Mouse (Mus musculus) left cerebral cortex, adult 8-10 months (tissue): ENCODE data around the gene Gpi1. TPM values are rescaled to one million over a fixed set of nuclear protein-coding genes. Genes with fewer than 3 reads are reported as not detected.
"Not testable (repeated sequence)": the region's sequence is repeated elsewhere in the genome, so short reads cannot be mapped to it uniquely, and the experiment has no call there.

ENCODE experiments used
- DNase-seq, 2 experiments: peaks; one replicate each; pipeline ENCODE4 v3.0.0; 2022; ENCODE audit warnings: low spot score in 2 of 2
- total RNA-seq, 4 experiments: library from RNA; stranded (reverse); gene quantifications; 2 replicates each; pipeline ENCODE4 v1.2.4; 2022

The Gpi1 gene
- total RNA-seq, 4 experiments from 2014 or later = 683 to 742 (median 696) TPM

GRCm38 (mm10) chr7:34229691-34230111, 435 bp downstream of the Gpi1 start:
- DNase-seq = peak; percentile 44 to 74

DNA sequence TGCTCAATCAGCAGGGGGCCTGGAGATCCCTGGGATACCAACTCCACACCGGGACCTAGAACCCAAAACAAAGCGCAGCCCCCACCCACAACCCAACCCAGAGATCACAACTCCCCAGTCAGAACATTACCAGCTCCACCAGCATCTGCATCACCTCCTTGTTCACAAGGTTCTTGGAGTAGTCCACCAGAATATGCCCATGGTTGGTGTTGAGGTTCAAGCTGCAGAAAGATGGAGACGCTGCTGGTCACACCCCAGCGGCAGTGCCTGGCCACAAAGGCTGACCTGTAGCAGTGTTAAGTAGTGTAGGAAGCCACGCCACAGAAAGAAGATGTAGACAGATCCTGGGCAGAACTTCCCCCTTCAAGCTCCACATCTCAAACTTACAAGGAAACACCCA, 983 bp downstream of the Gpi1 start:
- no peak for DNase-seq

- DNase-seq = no peak
Measured at GRCm38 (mm10) chr7:34228641-34229040, 1.5 kb downstream of the Gpi1 start.

DNA sequence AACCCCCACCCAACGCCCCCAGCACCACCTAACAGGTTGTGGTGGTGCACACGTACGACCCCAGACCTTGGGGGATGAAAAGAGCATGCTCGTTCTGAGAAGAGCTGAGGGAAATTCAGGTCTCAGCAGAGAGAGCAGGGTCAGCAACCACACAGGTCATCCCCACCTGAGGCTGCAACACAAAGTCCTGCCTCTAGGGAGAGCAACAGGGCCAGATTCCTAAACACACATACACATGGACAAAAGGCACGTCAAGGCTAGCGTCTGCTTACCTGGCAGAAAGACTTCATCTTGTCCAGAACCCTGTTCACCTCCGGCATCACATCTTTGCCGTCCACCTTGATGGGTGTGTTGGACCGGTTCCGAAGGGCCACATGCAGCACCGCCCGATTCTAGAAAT, 3.3 kb downstream of the Gpi1 start:
- DNase-seq = no peak

DNA sequence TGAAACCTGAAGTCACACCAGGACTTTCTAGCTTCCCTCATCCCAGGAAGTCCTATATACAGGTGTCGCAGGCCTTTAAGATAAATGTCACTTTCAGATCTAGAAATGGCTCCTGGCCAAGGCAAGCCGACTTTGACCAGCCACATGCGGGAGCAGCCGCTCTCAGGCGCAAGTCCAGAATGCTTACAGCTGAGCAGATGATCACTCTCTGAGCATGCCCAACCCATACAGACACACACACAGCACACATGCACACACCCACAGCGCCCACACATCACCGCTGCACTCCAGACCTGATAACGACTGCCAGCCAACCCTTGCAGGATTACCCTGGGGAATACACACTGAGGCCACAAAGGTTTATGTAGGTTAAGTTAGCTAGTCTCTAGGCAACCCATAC, 4.0 kb downstream of the Gpi1 start:
- DNase-seq = no peak

- DNase-seq = no peak
Measured at GRCm38 (mm10) chr7:34224308-34224707, 5.8 kb downstream of the Gpi1 start.

GRCm38 (mm10) chr7:34222340-34222739, 7.8 kb downstream of the Gpi1 start:
- no peak for DNase-seq

DNA sequence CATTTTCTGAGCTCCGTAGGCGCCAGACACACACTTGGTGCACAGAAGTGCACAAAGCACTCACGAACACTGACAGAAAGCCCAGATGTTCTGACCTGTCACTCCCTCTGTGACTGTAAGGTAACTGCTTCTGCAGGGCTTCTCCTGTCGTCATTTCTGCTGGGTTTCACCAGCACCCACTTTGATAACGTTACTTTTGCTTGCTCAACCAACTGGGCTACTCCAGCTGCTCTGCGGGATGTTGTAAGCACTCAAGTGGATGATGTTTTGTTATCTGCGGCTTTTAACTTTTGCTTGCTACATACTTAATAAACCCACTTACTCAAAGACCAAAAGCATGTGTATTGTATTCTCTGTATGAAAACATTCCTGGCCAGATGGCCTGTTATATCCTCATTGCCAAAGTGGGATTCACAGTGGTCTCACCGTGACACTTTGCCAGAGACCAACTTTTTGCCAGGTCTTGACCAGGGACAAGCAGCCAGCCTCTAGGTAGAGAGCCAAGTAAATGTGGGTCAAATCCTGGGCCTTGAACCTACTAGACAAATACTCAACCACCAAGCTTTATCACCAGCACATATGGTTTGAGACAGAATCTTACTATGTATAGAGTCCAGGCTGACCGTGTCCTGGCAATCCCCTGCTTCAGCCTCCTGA, 8.4 kb downstream of the Gpi1 start:
- no peak for DNase-seq

GRCm38 (mm10) chr7:34218496-34218895, 11.6 kb downstream of the Gpi1 start:
- no peak for DNase-seq

- DNase-seq = no peak
Measured at GRCm38 (mm10) chr7:34216474-34216873, 13.7 kb downstream of the Gpi1 start.

GRCm38 (mm10) chr7:34215481-34215880, 14.7 kb downstream of the Gpi1 start:
- DNase-seq = no peak

DNA sequence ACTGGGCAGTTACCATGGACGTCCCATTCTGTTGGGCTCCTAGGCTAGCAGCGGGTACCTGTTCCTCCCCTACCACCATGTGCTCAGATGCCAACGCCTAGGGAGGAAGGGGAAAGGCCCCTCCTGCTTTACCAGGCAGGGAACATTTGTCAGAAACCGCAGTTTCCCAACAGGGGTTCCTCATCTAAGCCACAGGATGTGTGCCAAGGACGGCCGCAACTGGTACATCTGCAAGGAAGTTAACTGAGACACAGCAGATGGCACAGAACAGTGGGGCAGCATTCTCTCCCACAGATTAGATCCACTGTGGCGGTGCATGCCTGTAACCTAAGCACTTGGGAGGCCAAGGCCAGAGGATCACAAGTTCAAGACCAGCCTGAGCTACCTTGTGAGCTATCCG, 15.5 kb downstream of the Gpi1 start:
- no peak for DNase-seq

DNA sequence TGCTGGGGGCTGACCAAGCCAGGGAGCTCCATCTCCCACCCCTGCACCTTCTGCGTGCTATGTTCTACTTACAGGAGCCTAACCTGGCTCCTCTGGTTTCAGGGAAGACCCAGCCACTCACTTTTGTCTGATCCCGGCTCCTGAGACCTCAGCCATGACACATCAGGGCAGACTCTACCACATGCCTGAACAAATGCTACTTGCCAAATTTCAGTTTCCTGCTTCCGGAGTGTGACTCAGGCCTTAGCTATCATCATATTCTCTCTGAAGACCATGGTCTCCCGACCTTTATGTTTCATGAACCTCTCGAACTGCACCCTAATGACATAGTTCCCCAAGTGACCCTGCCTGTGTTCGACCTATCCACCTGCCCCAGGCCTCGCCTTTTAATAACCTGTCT, 16.9 kb downstream of the Gpi1 start:
- no peak for DNase-seq

GRCm38 (mm10) chr7:34208027-34208745, 21.9 kb downstream of the Gpi1 start:
- DNase-seq = no peak

DNA sequence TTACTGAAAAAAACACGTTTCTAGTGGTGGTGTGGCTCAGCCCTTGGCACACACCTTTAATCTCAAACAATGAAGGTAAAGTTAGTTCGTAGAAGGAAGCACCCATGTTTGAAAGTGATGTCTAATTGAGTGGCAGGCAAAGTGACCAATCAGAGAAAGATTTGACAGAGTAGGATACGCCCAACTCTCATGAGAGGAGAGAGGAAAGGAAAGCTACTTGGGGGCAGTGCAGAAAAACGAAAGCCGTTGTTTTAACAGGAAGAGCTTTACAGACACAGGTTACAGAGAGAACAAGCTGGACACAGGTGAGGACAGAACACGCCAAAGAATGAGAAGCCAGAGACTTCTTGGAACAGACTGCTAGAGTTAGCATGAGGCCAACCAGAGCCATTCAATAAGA, 23.8 kb downstream of the Gpi1 start:
- no peak for DNase-seq

- not testable (repeated sequence) for DNase-seq
Measured at GRCm38 (mm10) chr7:34202147-34202546, 28.0 kb downstream of the Gpi1 start.

GRCm38 (mm10) chr7:34200829-34201228, 29.3 kb downstream of the Gpi1 start:
- DNase-seq = no peak

DNA sequence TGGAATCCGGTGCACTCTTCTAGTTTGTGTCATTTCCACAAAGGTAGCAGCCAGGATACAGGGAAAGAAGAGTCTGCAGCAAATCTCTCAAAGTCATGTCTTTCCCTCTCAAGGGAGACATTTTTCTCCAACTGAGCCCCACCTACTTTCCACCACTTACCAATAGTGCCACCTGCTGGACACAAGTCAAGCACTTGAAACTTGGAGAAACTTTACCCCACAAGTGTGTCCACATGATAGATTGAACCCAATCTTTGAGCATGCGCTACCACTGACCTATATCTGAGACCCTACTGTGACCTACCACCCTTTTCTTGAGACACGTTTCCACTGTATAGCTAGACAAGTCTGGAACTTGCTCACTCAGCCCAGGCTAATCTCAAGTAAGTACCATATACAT, 31.8 kb downstream of the Gpi1 start:
- no peak for DNase-seq

DNA sequence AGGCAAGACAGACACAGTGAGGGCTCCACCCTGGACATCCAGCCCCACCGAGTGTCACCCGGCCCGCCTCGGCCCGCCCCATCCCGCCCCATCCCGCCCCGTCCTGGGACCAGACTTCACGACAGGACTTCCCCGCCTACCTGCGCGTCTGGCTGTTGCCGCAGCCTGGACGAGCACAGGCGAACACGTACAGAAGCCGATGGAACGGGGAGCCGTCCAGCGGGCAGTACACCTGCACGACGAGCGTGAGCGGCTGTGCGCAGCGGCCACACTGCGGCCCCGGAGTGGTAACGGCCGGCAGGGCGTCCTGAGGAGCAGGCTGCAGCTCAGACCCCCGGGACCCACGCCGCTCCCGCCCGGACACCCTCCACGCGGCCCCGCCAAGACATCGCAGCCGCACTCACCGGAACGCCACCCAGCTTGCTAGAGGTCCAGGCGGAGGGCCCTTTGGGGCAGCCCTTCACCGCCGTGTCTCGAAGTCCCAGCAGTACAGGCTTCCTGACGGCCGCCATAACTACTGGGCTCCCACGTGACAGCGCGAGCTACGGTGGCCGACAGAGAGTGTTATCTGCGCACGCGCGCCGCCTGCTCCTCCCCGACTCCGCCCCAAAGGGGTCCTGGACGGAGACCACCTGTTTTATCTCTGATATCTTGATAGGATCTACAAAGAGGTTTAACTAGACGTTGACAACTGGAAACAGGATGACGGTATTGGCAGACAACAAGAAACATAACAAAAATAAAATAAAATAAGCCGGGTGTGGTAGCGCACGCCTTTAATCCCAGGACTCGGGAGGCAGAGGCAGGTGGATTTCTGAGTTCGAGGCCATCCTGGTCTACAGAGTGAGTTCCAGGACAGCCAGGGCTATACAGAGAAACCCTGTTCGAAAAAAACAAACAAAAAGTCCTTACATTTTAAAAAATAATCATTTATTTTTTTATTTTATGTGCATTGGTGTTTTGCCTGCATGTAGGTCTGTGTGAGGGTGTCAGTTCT, 33.7 kb downstream of the Gpi1 start, which contains the start of gene Pdcd2l:
Gene Pdcd2l (minus strand): TSS at position 530 of the 997 bp plus-strand sequence.
- DNase-seq = peak; percentile 87 to 88

GRCm38 (mm10) chr7:34195632-34196031, 34.5 kb downstream of the Gpi1 start:
- no peak for DNase-seq

DNA sequence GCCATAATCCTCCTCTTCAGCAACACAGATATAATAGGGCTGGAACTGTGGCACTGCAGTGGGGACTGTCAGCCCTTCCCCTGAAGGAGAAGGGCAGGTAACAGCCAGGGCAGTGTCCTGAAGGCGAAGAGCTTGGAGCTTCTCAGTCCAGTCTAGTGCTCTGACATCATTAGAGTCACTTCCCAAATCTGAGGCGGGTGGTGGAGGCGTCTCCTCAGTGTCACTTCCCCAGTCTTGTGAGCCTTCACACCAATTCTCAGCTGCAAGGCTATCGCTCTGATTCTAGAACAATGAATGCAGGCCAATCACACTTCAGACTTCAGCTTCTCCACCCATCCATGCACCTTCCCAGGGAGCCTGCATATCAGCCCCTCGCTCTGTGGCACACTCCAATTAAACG, 37.3 kb downstream of the Gpi1 start:
- DNase-seq = no peak
